Mouse (Mus musculus): ENCODE measurements around the gene Ptk7. TPM values are rescaled to one million over a fixed set of nuclear protein-coding genes. Genes with fewer than 3 reads are reported as not detected.
A peak's percentile ranks its signal among the peaks of the same experiment; 100 is the strongest.

Ptk7 gene
- polyA plus RNA-seq, 1 experiment from 2014 or later = 68.4 TPM

DNA sequence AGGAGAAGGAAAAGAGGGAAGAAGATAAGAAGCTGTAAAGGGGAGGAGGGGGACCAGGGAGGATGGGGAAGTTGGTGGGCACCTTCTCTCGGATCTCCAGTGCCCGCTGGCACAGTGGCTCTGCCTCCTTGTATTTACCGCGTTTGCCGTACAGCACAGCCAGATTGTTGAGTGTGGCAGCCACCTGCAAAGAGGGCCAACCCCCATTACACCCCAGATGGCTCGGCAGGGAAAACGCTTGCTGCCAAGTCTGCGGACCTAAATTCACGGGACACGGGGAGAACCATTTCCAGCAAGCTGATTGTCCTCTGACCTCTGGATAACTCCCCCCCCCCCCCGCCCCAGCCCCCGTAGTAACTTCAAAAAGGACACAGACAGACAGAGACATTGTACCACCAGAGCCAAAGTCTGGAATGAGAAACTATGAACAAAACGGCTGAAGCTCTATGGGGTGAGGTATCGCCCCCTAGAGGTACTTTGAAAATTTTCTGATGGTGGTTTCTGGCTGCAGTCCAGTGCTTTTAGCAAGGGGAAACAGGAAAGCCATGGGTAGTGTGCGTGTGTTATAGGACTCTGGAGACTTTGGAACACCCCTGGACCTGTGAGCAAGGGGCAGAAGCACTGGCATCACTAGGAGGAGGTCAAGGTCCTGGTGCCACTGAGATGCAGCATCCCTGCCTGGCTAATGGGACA is 7.7 kb upstream of the Ptk7 start:
- peak overlapping the region; percentile 75 for H3K27ac ChIP-seq
- peak overlapping the region; percentile 22 for H3K4me3 ChIP-seq
- H3K36me3 ChIP-seq (replicated peaks) = peaks cover 60% of the 10 kb centered on the region
- H3K27me3 ChIP-seq (ENCODE audit: poor library complexity, severe bottlenecking) = no peaks in the 10 kb centered on the region
- WGBS = 28% methylated on average over 15 of the region's 15 CpGs
- H3K4me1 ChIP-seq = peaks cover 13% of the 10 kb centered on the region
- DNase-seq (ENCODE audit: extremely low spot score, low spot score) = no peak
- no peaks in the 10 kb centered on the region for H3K9me3 ChIP-seq

DNA sequence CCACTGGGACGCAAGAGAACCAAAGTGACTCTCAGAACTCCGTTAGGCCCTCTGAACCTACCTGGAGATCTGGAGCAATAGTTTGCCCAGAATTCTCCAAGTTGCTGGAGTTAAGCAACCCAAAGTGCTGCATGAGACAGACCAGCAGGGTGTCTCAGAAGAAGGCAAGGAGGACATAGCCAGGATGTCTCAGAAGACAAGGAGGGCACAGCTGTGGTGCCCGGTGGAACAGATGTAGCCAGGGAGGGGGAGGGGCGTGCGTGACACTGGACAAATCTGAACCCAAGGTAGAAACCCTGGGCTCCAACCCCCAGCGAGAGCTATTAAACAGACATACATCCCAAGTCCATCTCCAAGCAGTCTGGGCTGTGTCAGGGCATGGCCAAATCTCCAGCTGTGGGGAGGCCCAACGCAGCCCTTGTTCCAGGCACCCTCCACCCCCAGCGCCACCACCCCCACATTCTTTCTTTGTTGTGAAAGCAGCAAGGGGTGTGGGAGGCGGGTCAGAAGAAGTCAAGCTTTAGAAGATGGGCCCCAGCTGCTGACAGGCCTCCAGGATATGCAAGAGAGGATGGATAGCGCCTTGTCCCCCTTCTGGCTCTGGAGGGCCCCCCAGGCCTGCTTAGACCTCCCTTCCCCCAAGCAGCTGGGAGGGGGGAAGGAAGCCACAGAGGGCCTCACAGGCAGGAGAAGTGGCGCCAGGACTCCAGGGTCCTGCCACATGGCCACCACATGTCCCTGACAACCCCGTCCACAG is 559 bp upstream of the Ptk7 start:
- H3K27ac ChIP-seq = peak overlapping the region; percentile 96
- H3K4me3 ChIP-seq = peak overlapping the region; percentile 90
- DNase-seq (ENCODE audit: extremely low spot score, low spot score) = no peak
- WGBS = 9% methylated on average over 12 of the region's 12 CpGs
- H3K4me1 ChIP-seq = peaks cover 58% of the 10 kb centered on the region
- peaks cover 32% of the 10 kb centered on the region for H3K36me3 ChIP-seq (replicated peaks)
- no peaks in the 10 kb centered on the region for H3K27me3 ChIP-seq (ENCODE audit: poor library complexity, severe bottlenecking)
- no peaks in the 10 kb centered on the region for H3K9me3 ChIP-seq

DNA sequence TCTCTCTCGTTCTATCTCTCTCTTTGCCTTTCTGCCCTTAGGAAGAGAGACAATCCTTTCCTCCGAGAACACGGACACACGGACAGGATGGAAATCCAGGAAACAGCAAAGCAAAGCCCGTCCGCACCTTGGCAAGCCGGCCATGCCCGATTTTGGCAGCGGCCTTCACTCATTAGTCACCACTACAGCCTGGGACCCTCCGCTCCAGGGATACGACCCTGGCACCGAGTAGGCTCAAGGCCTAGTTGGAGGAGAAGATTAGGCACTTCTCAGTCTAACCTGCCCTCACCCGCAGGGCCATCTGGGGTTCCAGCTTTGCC is 873 bp downstream of the Ptk7 start:
- peak; percentile 62 for DNase-seq (ENCODE audit: extremely low spot score, low spot score)
- 0% methylated on average over 13 of the region's 13 CpGs for WGBS
- peak overlapping the region; percentile 90 for H3K4me3 ChIP-seq
- H3K36me3 ChIP-seq (replicated peaks) = peaks cover 24% of the 10 kb centered on the region
- no peaks in the 10 kb centered on the region for H3K9me3 ChIP-seq
- no peaks in the 10 kb centered on the region for H3K27me3 ChIP-seq (ENCODE audit: poor library complexity, severe bottlenecking)
- H3K4me1 ChIP-seq = peaks cover 72% of the 10 kb centered on the region
- H3K27ac ChIP-seq = peak overlapping the region; percentile 96

DNA sequence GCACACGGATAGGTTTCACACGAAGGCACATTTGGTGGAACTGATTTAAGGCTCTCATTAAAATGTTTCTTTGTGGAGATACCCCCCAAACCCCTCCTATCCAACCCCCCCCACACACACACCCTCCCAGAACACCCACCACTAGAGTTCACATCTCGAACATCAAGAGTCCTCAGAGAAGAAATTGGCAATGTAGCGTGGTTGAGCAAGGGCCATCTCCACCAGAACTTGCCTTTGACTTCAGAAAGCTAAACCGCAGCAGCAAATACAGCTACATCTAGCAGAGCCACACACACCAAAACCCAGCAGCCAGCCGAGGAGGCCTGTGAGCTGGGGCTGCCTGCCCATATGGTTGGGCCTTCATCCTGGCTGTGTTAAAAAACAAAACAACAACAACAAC is 1.9 kb downstream of the Ptk7 start:
- peak overlapping the region; percentile 96; the same call in 1 of the 2 replicates for H3K27ac ChIP-seq
- peaks cover 82% of the 10 kb centered on the region for H3K4me1 ChIP-seq
- H3K36me3 ChIP-seq (replicated peaks) = peaks cover 16% of the 10 kb centered on the region
- no peak for DNase-seq (ENCODE audit: extremely low spot score, low spot score)
- H3K27me3 ChIP-seq (ENCODE audit: poor library complexity, severe bottlenecking) = no peaks in the 10 kb centered on the region
- H3K9me3 ChIP-seq = no peaks in the 10 kb centered on the region
- H3K4me3 ChIP-seq = peak overlapping the region; percentile 90
- WGBS = 72% methylated on average over 6 of the region's 6 CpGs

DNA sequence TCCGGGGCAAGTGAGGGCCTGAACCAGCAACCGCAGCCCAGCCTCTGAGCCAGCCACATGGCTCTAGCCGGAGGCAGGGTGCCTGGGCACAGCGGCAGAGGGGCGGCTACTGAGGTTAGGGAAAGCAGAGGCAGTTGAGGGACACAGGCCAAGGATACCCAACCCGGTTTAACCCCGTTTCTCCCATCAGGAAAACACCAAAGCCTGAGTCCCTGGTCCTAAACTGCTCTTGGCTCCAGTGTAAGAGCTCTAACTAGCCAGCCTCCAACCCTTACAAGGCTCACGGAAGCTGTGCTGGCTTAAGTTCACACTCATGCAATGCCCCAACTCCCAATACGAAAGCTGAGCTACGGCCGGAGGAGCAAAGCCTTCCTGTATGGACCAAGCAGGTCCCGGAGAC is 4.7 kb downstream of the Ptk7 start:
- H3K27me3 ChIP-seq (ENCODE audit: poor library complexity, severe bottlenecking) = no peaks in the 10 kb centered on the region
- no peak for DNase-seq (ENCODE audit: extremely low spot score, low spot score)
- peak overlapping the region; percentile 48 for H3K27ac ChIP-seq
- peak overlapping the region; percentile 8; the same call in 1 of the 2 replicates for H3K4me3 ChIP-seq
- 0 out of 2 replicates have a peak, but pooled peaks cover 4% of the 10 kb centered on the region for H3K9me3 ChIP-seq
- peaks cover 91% of the 10 kb centered on the region for H3K4me1 ChIP-seq
- WGBS = 64% methylated on average over 12 of the region's 12 CpGs
- H3K36me3 ChIP-seq (replicated peaks) = peaks cover 10% of the 10 kb centered on the region

DNA sequence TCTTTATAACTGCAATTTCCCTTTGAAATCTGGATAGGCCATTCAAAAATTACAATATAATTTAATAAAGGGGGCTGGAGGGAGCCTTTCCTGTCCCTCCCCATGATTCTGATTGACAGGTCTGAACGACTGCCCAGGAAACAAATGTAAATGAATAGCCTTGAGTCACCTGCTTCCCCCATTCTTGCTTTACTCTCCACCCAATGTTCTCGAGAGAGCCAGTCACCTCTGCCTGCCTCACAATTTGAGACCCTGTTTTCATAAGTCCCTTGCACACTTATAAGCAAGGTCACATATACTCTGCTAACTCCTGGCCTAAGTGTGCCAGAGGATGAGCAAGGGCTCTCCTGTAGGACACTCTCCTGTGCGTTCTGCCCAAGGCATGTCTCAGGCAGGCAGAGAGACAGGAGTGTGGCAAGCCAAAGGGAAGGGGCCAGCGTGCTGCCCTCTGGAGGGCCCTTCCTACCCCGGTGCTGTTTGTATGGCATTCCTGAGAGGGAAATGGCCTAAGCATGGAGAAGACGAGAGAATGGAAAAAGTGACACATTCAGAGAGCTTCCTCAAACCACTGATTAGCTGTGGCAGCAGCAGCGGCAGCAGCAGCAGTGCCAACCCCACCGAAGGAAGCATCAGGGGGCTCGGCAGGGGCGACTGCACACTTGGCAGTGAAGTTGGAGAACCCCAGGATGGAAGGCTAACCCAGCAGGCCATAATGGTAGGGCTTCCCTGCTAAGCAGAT is 5.3 kb downstream of the Ptk7 start:
- Histone ChIP-seq H3K36me3 (replicated peaks) (peaks cover 10% of the 10 kb centered on the region), H3K9me3 (0 out of 2 replicates have a peak, but pooled peaks cover 4% of the 10 kb centered on the region), H3K4me1 (peaks cover 93% of the 10 kb centered on the region), H3K27me3 (ENCODE audit: poor library complexity, severe bottlenecking) (no peaks in the 10 kb centered on the region), H3K27ac (peak overlapping the region; percentile 48), H3K4me3 (peak overlapping the region; percentile 8; the same call in 1 of the 2 replicates)
- 47% methylated on average over 10 of the region's 10 CpGs for WGBS
- no peak for DNase-seq (ENCODE audit: extremely low spot score, low spot score)

DNA sequence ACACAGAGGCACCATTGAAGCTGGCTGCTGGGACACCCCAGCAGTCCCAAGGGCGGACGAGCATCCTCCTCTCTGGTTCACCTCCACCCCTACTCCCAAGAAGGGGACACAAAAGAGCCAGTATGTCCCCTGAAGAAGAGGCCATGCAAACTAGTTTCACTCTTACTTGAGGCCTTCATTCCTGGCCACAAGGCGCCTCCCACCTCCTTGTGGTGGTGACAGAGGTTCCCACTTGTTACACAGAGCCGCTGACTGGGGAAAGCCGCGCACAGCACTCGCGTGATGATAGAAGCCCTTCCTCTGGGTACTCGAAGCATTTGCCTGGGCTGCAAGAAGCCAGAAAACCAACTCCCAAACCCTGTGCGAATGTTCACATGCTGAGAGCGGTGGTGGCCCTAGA is 7.0 kb downstream of the Ptk7 start:
- H3K27me3 ChIP-seq (ENCODE audit: poor library complexity, severe bottlenecking) = no peaks in the 10 kb centered on the region
- H3K27ac ChIP-seq = peak overlapping the region; percentile 48
- H3K9me3 ChIP-seq = 0 out of 2 replicates have a peak, but pooled peaks cover 4% of the 10 kb centered on the region
- DNase-seq (ENCODE audit: extremely low spot score, low spot score) = no peak
- peaks cover 10% of the 10 kb centered on the region for H3K36me3 ChIP-seq (replicated peaks)
- H3K4me3 ChIP-seq = no peak overlapping the region; the same call in 1 of the 2 replicates
- 85% methylated on average over 11 of the region's 11 CpGs for WGBS
- peaks cover 99% of the 10 kb centered on the region for H3K4me1 ChIP-seq

DNA sequence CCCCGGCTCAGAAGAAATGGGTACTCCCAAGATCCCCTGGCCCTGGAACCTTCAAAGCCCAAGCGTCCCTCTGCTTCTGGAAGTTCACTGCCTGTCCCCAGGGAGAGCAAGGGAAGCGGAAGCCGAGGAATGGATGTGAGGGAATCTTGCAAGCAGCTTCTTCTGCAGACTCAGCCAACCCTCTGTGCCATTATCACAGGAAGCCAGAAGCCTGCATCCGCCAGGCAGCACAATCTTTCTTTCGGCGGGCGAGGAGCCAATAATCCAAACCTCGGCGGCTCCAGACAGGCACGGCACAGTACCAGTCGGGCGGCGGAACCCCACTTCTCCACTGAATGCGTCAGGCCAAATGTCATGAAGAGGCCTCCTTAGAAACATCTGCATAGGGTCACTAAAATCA is 8.0 kb downstream of the Ptk7 start:
- H3K27ac ChIP-seq = no peak overlapping the region
- no peaks in the 10 kb centered on the region for H3K27me3 ChIP-seq (ENCODE audit: poor library complexity, severe bottlenecking)
- no peak overlapping the region for H3K4me3 ChIP-seq
- 83% methylated on average over 15 of the region's 15 CpGs for WGBS
- DNase-seq (ENCODE audit: extremely low spot score, low spot score) = no peak
- H3K9me3 ChIP-seq = 0 out of 2 replicates have a peak, but pooled peaks cover 4% of the 10 kb centered on the region
- H3K4me1 ChIP-seq = peaks cover 99% of the 10 kb centered on the region
- peaks cover 10% of the 10 kb centered on the region for H3K36me3 ChIP-seq (replicated peaks)

DNA sequence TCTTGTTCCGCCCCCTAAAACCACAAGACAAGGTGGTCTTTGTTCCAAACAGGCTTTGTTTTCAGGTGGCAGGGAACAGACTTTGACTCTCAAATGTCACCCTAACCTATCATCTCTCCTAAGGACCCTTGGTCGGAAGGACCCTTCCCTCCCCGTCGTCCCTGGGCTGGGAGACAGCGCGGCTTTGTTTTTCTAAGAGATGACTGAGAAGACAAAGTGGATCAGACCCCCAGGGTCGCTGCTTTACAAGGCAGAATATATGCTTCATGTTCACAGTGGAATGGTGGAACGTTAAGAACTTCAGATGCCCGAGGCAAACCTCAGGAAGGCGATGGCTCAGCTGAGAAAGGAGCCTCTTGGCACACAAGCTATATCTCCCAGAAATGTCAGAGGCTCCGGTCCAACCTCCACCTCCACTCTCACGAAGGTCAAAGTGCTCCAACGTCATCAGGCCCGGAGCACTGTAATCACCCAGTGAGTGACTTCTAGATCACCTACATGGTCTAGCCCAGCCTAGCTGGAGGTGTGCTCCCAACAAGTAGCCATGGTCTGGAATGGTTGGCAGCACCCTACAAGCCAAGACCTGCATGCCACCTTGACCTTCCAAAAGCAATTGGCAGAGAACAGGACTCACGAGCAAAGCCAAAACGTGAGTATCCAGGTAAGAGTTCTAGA is 9.5 kb downstream of the Ptk7 start:
- H3K27me3 ChIP-seq (ENCODE audit: poor library complexity, severe bottlenecking) = no peaks in the 10 kb centered on the region
- H3K27ac ChIP-seq = peak overlapping the region; percentile 96
- H3K36me3 ChIP-seq (replicated peaks) = peaks cover 13% of the 10 kb centered on the region
- 29% methylated on average over 16 of the region's 16 CpGs for WGBS
- DNase-seq (ENCODE audit: extremely low spot score, low spot score) = no peak
- peak overlapping the region; percentile 44 for H3K4me3 ChIP-seq
- 0 out of 2 replicates have a peak, but pooled peaks cover 4% of the 10 kb centered on the region for H3K9me3 ChIP-seq
- H3K4me1 ChIP-seq = peaks cover 97% of the 10 kb centered on the region

DNA sequence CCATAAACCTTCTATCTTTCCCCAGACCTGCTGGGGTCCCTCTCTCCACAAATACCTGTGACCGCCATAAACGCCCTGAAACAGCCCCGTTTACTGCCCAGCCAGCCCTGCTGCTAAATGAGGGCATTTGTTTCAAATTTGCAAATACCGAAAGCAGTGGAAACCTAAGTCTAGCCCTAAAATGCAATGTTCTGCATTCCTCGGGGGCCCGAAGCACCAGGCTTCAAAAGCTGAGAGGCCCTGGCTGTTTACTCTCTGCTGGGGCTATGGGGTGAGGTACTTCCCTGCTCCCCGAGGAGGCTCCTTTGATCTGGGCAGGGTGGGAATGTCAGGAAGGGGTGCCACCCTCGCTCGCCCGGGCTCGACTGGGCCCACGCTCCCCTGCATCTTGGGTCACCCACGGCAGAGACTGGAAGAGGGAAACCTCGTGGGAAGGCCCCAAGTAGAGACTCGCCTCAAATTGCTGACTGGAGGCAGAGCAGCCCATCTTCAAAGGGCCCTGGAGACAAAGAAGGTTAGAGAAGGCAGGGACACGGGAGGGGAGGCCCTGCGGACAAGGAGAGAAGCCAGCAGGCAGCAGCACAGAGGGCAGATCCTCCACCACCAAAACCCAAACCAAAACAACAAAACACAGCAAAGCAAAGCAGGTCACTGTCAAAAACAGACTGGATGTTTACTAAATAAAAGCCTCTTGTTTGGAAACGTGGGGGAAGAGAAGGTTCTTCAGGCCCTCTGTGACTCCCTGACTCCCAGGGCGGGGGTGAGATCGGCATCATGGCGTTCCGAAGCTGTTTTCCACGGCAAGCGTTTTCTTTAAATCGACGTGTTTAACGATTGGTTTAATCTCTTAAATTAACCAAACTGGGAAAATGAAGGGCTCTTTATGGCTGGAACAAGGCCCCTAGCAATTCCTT is 10.3 kb downstream of the Ptk7 start:
- WGBS = 2% methylated on average over 27 of the region's 27 CpGs
- peak overlapping the region; percentile 96 for H3K27ac ChIP-seq
- peaks cover 96% of the 10 kb centered on the region for H3K4me1 ChIP-seq
- no peaks in the 10 kb centered on the region for H3K27me3 ChIP-seq (ENCODE audit: poor library complexity, severe bottlenecking)
- peaks cover 13% of the 10 kb centered on the region for H3K36me3 ChIP-seq (replicated peaks)
- H3K4me3 ChIP-seq = peak overlapping the region; percentile 44
- peak; percentile 68 for DNase-seq (ENCODE audit: extremely low spot score, low spot score)
- 0 out of 2 replicates have a peak, but pooled peaks cover 4% of the 10 kb centered on the region for H3K9me3 ChIP-seq

DNA sequence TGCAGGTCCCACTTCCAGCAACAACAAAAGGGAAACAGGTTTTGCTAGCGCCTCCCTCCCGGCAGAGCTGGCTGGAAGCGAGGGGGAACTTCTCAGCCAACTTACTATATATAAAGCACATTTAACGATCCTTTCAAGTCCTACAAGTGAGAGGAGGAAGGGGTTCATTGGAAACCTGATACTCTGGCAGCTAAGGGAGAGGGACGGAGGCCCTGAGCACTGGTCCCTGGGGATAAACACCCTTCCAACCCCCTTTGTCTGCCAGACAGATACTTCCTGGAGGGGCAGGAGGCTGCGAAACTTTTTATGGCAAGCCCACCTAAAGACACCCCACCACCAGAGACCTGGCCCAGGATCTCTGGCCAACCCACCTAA is 10.9 kb downstream of the Ptk7 start:
- WGBS = under 1% methylated on average over 6 of the region's 6 CpGs
- Histone ChIP-seq H3K27ac (peak overlapping the region; percentile 96), H3K4me1 (peaks cover 96% of the 10 kb centered on the region), H3K36me3 (replicated peaks) (peaks cover 13% of the 10 kb centered on the region), H3K4me3 (peak overlapping the region; percentile 44), H3K27me3 (ENCODE audit: poor library complexity, severe bottlenecking) (no peaks in the 10 kb centered on the region), H3K9me3 (0 out of 2 replicates have a peak, but pooled peaks cover 4% of the 10 kb centered on the region)
- peak; percentile 50 for DNase-seq (ENCODE audit: extremely low spot score, low spot score)
